Mouse (Mus musculus): ENCODE data around the gene Dpf3.

- no peak for TF ChIP-seq CTCF (IDR thresholded peaks at IDR 0.05)
- TF ChIP-seq EP300 (IDR thresholded peaks at IDR 0.05), result no peak
Observed at GRCm38 (mm10) chr12:83495248-83495960, 7.9 kb upstream of the Dpf3 start.
